Mouse (Mus musculus) left cerebral cortex, postnatal 14 days (tissue): ENCODE measurements around the gene Sdhaf4. TPM values are rescaled to one million over a fixed set of nuclear protein-coding genes. Genes with fewer than 3 reads are reported as not detected.
A peak's percentile ranks its signal among the peaks of the same experiment; 100 is the strongest.
"Not testable (repeated sequence)": the region's sequence is repeated elsewhere in the genome, so short reads cannot be mapped to it uniquely, and the experiment has no call there.

Experiments
- DNase-seq, 2 experiments: peaks; one replicate each; pipeline ENCODE4 v3.0.0; 2021 to 2022; ENCODE audit warnings: low spot score in 2 of 2, mixed read lengths in 1 of 2
- intact Hi-C: fragments of 180-260 bp; cut with DNase I; formaldehyde crosslinking; loops from one replicate; pipeline ENCODE4 v1.15.1; 2025
- long read RNA-seq, 2 experiments: library from polyadenylated mRNA; stranded (forward); transcript quantifications; one replicate each; pipeline ENCODE4 v2.0.0; 2021
- total RNA-seq, 2 experiments: library from RNA; stranded (reverse); gene quantifications; 2 replicates each; pipeline ENCODE4 v1.2.3; 2021

Gene Sdhaf4
- 10 to 100 TPM; 52.4 to 57.3 TPM for total RNA-seq
- long read RNA-seq, experiment 1, transcript Sdhaf4-201 (3 exons, 683 nt) = major isoform, 42 of 65 reads
- long read RNA-seq, experiment 1, partial matches to known transcripts = 23 of 65 reads
- long read RNA-seq, experiment 1, other reads (novel, unspliced or antisense) = 0 of 65 reads
- long read RNA-seq, experiment 2, transcript Sdhaf4-201 (3 exons, 683 nt) = major isoform, 36 of 58 reads
- long read RNA-seq, experiment 2, partial matches to known transcripts = 21 of 58 reads
- long read RNA-seq, experiment 2, other reads (novel, unspliced or antisense) = 1 of 58 reads

DNA sequence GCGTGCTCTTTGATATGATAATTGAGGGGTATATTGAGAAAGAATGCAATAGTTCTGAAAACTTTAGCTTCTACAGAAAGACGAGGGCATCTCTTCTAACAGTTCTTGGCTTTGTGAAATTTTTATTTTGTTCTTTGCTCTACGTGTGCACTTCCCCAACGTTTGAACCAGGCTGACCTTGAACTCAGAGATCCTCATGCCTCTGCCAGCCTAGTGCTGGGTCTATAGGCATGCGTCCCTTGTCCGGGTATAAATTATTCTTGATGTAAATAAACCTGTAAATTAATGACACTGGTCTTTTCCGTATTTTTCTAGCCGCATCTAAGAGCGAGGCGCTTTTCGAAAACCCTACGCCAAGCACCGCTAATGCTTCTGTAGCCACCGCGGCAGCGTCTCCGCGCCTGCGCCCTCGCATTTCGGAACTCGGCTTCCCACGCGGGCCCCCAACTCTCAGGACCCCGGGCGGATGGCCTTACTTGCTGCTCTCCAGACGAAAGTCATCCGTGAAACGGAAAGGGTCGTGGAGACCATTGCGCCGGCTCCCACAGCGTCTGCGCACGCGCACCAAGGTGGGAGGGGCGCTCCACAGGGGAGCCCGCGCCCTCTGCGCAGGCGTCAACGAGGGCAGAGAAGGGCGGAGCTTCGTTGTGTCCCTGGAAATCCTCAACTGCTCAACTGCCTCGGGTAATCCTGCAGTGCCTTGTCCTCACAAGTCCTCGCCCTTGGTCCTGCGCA is at the start of gene Sdhaf4:
Gene Sdhaf4, minus strand, starts transcription at position 587 of the 735 bp plus-strand sequence.
- intact Hi-C loops = loop anchor here (5.0 kb wide), 1 partner anchor 93 kb away; no protein-coding TSS in a partner anchor
- DNase-seq = peak; percentile 91

DNA sequence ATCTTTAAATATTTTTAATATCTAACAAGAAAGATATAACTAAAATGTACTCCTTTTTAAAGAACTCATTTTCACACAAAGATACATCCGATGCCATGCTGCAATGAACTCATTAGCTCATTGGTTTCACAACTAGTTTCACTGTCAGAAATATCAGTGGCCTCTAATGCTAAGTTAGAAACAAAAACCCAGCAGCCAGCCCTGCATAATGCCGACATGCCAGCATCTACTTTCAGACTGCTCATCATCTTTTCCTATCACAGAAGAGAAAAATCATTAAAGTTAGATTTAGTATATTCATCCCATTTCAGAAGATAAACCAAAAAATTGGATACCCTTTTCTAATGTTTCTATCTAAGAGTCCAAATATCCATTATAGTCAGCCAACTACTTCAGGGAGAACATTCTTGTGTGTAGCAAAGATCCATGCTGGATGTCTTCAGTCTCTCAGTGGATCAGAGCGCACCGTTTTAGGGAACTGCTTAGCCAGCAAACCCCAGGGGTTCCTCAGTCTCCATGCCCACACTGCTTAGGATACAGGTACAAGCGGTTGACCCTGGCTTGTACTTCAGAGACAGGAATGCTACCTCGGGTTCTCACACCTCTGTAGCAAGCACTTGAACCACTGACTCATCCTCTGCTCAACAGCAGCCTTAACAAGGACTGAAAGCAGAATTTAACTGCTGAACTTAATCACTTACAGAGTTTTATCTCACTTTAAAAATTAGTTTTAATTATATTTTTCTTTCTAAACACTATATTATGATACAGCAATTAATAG is 41.5 kb upstream of the Sdhaf4 start:
- DNase-seq = no peak
- intact Hi-C loops = no loop called here

DNA sequence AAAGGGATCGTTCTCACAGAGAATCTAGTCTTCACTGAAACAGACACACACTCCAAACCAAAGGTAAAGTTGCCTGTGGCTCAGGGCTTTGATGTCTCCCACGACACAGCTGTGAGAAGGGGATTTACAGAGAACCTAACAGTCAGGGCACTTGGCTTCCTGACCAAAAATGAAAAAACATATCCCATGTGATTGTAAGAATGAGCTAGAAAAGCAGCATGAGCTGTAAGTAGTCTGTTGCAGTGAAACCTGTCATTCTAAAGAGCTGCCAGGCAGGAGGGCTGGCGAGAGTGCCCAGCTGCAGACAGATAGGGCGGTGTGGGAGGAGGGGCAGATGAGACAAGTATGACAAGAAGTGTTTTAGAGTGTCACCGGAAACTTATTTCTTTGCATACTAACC is 40.2 kb upstream of the Sdhaf4 start:
- intact Hi-C loops = no loop called here

DNA sequence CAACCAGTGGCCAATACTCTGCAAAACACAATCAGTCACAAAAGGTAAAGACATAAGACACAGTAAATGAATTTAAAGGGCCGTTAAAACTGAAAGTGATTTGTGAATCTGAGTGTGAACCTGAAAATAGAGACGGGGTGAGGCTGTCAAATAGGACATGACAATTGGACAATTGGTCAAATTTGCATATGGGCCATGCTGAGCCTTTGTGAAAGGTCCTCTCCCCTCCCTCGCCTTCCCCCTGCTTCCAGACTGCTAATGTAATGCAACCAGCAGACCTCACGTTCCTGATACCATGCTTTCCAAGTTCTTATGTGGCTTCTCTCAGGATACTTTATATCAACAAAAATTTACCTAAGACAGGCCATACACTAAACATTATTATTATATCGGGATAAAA is 37.6 kb upstream of the Sdhaf4 start:
- intact Hi-C loops = no loop called here
- DNase-seq = no peak

More for the DNA sequence above, 40.2 kb upstream of the Sdhaf4 start:
- DNase-seq = no peak

DNA sequence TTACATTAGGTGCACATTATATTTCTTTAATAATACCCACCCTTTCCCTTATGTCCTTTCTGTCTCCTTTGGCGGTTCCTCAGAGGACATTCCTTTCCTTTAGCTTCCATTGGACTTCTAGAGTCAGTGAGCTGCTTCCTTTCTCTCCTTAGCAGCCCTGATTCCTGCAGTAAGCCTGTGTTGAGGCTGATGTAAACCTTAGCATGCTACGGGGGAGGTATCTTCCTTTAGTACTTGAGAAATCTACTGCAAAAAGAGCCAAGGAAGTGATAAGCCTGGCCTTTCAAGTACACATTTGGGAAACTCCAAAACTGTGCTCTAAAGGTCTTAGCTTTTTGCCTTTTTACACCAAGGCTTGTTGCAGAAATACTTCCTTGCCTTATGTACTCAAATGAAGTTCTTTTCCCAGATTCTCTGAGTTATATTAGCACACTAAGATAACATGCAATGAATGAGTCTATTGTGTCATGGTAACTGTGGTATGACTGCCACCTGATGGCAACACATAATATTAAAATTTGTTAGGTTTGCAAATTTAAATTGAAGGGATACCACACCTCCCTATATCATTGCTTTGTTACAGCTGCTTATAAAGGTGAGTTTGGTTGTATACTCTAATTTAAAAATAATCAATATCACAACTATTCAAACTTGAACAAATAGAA is 28.4 kb upstream of the Sdhaf4 start:
- intact Hi-C loops = loop anchor here (2.0 to 5.0 kb wide), 3 partner anchors 207 to 327 kb away; no protein-coding TSS in a partner anchor
- DNase-seq = peak in 1 of 2 experiments; percentile 17

- intact Hi-C loops = no loop called here
- no peak for DNase-seq
Observed at GRCm38 (mm10) chr1:24010821-24011220, 5.4 kb upstream of the Sdhaf4 start.

DNA sequence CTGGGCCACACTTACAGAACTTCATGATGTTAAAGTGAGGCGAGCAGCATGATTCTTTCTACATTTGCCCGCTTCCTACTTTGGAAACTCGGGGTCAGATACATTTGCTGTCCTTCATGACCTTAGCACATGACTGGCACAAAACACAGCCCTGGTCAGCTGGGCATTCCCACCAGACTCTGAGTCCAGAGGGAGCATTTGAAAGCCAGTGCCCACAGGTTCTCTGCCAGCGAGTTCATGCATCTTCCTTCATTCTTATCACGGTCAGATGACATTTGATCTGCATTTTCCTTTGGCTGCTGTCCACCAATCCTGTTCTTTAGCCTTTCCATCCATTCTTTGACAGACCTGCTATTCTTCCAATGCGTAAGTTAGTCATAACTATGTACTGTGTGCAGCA is 4.6 kb upstream of the Sdhaf4 start:
- intact Hi-C loops = no loop called here
- no peak for DNase-seq

DNA sequence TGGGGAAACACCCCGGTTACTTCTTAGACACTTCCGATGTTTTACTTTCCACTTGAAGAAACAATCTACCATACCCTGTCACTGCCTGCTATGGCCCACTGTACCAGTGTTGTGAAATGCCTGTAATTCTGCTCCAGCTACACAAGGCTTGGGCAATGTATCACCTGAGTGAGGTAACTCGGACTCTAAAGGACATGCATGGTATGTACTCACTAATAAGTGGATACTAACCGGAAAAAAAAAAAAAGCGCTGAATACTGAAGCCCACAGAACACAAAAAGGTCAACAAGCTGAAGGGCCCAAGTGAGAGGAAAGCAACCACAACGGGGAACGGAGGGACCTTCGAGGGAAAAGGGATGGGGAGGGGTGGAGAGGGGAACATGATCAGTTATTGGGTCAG is 2.2 kb upstream of the Sdhaf4 start:
- no peak for DNase-seq
- intact Hi-C loops = loop anchor here (5.0 kb wide), 1 partner anchor 95 kb away; no protein-coding TSS in a partner anchor

DNA sequence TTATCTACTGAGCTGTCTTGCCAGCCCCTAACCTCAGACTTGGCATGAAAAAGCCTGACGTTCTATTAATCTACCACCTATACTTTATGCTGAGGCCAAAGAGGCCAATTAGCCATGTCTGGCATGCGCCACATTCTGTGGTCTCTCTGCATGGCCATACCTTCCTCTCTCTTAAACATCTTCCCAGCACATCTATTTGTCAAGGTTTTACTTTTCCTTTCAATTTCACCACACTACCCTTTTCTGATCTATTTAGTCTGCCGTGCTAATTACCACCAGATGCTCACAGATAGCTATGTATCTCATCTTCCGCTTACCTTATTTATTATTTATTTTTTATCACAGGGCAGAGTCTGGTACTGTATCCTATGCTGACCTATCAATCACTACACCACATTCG is 6.1 kb downstream of the Sdhaf4 start:
- no peak for DNase-seq
- intact Hi-C loops = no loop called here

GRCm38 (mm10) chr1:23998866-23999265 is 6.6 kb downstream of the Sdhaf4 start:
- no peak for DNase-seq
- intact Hi-C loops = no loop called here

- intact Hi-C loops = no loop called here
Observed at GRCm38 (mm10) chr1:23998120-23998810, 7.2 kb downstream of the Sdhaf4 start.

DNA sequence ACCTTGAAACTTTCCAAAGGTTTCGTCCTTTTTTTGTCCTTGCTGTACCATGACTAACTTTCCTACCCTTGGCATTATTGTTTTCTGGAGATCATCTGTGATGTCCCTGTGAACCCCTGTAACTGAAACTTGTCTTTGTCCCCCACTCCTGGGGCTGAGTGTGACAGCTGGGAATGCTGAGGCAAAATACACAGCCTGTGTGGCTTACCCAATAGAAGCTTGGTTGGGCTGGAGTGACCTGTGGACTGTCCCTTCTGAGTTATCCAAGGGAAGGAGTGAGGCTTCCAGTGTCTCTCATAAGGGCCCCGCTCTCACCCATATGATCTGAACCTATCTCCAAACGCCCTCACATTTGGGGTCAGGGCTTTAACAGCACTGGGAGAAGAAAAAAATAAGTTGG is 8.0 kb downstream of the Sdhaf4 start:
- DNase-seq = no peak
- intact Hi-C loops = no loop called here

More at GRCm38 (mm10) chr1:23998120-23998810, 7.2 kb downstream of the Sdhaf4 start:
- DNase-seq = no peak

GRCm38 (mm10) chr1:23995420-23995819 is 10.0 kb downstream of the Sdhaf4 start:
- intact Hi-C loops = no loop called here
- DNase-seq = no peak

- intact Hi-C loops = no loop called here
- no peak for DNase-seq
Observed at GRCm38 (mm10) chr1:23983118-23983517, 22.3 kb downstream of the Sdhaf4 start.

DNA sequence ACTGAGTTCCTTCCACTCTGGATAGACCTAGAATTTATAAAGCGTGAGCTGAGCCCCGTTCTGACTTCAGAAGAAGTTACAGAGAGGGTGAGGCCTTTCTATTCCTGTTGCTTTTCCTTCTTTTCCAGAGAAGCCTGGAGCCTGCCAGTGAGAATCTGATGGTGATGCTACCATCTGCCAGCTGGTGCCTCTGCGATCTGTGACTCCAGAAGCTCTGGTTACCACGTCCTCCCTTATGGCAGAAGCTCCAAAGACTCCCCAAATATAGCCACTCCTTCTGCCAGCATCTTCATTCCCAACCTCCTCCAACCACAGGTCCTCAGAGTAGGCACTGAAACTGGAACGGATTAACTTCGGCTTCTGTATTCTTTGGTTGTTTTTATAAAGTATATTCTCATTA is 27.2 kb downstream of the Sdhaf4 start:
- DNase-seq = peak; percentile 26 to 31
- intact Hi-C loops = no loop called here

- intact Hi-C loops, DNase-seq: not testable (repeated sequence)
Observed at GRCm38 (mm10) chr1:23971159-23971558, 34.3 kb downstream of the Sdhaf4 start.

GRCm38 (mm10) chr1:23968027-23968725 is 37.3 kb downstream of the Sdhaf4 start:
- DNase-seq = no peak
- intact Hi-C loops = no loop called here

DNA sequence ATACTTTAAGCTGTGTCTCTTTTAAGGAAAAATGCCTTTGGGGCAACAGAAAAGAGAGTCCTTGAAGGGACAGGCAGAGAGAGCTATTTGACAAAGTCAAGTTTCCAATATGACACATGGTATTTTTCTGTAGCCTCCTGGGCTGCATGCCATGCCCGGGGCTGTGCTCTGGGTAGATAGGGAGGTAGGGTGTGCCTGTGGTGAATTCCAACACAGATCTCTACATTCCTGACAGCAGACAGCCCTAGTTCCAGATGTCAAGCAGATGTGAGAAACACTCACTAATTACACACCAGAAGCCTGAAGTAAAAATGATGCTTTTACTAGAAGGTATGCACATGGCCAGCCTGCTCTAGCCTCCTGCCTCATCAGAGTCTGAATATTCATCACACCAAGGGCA is 39.2 kb downstream of the Sdhaf4 start:
- intact Hi-C loops = no loop called here
- no peak for DNase-seq
